Mouse (Mus musculus): ENCODE data around the gene Twf2.

The Twf2 gene

DNA sequence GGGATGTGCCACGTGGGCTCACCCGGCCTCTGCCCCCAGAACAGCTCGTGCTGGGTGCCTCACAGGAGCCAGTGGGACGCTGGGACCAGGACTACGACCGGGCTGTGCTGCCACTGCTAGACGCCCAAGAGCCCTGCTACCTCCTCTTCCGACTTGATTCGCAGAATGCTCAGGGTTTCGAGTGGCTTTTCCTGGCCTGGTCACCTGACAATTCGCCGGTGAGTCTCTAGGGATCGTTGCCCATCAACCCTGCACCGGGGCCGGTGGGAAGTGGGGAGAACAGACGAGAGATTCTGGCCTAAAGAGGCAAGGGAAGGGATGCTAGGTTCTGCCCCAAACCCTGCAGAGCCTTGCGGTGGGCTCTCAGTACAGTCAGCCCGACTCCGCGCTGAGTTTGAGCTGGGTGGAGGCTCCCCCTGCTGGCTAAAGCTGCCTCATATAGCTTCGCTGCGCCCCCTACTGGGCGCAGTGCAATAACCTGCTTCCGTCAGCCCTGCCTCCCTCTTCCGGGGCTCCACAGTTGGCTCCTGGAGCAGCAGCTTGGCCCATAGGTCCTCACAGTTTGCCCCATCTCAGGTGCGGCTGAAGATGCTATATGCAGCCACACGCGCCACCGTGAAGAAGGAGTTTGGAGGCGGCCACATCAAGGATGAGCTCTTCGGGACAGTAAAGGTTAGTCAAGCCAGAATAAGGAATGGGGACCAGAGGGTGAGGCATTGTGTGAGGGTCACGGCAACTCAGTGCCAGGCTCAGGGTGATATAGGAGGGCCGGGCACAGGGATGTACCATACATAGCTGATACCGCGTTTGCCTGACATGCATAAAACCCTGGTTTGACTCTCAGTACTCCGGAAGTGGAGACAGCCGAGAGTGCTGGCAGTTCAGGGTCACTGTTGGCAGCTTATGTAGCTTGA lies 9.0 kb downstream of the Twf2 start:
- peak; percentile 75 for DNase-seq (ENCODE audit: low spot score)

DNA sequence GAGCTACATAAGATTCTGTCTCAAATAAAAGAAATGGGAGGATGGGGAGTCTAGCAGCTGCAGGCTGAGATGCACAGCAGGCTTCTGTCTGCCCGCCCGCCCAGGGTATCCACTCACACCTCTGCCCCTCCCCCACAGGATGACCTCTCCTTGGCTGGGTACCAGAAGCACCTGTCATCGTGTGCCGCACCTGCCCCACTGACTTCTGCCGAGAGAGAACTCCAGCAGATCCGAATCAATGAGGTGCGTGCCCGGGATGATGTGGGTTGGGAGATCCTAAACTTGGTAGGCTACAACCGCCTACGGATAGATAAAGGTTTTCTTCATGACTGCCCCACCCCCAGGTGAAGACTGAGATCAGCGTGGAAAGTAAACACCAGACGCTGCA lies 9.7 kb downstream of the Twf2 start:
- no peak for DNase-seq (ENCODE audit: low spot score)

DNA sequence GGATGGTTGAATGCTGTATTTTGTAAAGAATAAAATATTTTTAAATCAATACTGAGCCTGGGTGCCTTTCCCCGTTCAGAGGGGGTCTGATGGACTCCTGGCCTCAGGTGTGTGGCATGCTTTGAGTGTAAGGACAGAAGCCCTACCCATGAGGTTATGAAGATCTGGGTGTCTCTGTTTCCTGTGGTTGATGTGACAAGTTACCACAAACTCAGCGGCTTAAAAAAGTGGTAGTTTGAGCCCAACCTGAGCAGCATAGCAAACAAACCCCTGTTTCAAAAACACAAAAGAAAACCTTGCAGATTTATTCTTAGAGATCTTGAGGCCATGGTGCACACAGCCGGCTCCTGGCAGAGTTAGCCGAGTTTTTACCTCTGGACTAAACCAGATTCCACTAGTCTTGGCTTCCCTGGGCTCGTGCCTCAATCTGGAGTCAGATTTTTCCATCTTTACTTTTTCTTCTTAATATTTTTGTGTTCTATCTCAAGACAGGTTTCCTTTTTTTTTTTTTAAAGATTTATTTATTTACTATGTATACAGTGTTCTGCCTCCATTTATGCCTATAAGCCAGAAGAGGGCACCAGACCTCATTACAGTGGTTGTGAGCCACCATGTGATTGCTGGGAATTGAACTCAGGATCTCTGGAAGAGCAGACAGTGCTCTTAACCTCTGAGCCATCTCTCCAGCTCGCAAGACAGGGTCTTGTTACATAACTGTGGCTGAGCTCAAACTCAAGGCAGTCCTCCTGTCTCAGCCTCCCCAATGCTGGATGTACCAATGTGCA lies 12.6 kb downstream of the Twf2 start:
- no peak for DNase-seq (ENCODE audit: low spot score)

DNA sequence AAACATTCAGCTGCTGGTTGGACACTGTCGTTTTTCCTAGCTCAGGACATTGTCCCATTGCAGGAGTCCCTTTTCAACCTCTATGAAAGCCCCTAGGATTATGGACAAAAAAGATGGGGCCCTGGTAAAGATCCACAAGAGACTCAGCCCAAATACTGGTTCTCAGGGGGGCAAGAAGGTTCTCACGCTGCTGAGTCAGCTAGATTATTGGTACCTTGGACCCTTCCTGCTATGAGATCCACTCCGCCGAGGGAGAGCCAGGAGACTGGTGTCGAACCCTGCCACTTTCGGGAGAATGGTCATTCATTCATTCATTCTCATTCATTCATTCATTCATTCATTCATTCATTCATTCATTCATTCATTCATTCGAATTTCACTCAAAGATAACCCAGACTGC lies 14.1 kb downstream of the Twf2 start:
- no peak for DNase-seq (ENCODE audit: low spot score)

DNA sequence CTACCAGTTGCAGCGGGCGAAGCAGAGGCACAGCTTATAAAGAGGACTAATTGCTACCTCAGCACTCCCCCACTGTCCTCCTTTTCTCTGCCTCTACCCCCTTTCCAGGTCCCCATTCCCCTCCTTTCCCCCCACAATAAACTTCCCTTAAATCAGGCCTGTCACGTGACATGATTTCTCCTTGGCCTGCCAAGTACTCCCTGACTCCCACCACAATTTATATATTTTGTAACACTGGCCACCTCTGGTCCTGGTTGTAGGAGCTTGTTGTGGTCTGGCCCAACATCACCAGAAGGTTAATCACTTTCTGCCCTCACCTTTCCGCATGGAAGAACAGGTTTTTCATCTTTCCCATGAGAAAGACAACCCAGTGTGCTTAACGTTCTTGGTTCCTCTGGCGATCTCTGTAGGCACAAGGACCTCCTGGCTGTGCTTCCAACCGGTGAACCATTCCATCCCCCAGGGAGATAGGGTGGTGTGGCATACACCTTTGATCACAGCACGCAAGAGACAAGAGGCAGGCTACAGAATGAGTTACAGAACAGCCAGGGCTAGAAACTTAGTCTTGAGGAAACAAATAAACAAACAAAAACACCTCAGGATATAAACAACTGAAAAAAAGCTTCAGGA lies 18.1 kb downstream of the Twf2 start:
- DNase-seq (ENCODE audit: low spot score), result no peak

DNA sequence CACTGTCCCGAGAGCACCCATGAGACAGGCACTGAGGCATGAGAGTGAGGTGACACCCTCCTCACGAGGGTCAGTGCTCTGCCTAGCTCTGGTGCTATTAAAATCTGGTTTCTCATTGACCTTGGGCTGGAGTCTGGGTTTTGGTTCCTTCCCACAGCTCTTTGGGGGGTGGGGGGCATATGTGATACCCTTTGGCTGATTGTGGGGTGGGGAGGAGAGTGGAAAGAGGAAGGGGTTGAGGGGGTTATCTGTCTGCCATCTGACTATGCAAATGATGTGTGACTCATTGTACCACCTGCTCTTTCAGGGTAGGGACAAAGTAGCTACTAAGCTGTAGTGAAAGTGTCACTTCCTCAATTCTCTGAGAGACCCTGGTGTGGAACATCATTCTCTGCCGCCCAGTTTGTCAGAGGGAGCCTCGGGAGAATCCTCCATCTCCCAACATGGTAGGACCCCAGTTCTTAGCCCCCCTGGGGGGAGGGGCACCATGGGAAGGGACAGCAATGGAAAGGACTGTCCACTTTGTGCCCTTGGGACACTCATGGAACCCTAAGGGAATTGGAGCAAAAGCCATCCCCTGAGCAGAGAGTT lies 19.4 kb downstream of the Twf2 start, which contains the start of gene Tlr9:
Gene Tlr9 (plus strand): TSS at position 338 of the 591 bp plus-strand sequence.
- no peak for DNase-seq (ENCODE audit: low spot score)

DNA sequence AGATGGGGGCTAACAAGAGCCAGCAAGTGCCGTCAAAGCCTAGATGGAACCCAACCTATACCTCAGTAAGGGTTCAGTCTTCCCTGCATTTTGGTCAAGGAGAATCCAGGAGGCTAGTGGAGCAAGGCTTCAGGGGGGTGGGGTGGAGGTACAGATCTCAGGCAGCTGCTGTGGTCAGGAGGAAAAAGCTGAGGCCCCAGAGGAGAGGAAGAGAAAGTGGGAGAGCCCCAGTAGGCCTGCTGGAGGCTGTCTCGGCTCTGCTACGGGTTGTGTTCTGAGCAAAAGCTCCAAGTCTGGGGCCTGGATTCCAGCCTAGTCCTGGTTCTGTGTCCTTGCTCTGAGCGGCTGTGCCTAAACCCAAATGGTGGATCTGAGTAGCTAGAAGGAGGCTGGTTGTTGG lies 20.1 kb downstream of the Twf2 start:
- no peak for DNase-seq (ENCODE audit: low spot score)

DNA sequence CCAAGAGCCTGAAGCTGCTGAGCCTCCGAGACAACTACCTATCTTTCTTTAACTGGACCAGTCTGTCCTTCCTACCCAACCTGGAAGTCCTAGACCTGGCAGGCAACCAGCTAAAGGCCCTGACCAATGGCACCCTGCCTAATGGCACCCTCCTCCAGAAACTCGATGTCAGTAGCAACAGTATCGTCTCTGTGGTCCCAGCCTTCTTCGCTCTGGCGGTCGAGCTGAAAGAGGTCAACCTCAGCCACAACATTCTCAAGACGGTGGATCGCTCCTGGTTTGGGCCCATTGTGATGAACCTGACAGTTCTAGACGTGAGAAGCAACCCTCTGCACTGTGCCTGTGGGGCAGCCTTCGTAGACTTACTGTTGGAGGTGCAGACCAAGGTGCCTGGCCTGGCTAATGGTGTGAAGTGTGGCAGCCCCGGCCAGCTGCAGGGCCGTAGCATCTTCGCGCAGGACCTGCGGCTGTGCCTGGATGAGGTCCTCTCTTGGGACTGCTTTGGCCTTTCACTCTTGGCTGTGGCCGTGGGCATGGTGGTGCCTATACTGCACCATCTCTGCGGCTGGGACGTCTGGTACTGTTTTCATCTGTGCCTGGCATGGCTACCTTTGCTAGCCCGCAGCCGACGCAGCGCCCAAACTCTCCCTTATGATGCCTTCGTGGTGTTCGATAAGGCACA lies 22.7 kb downstream of the Twf2 start:
- no peak for DNase-seq (ENCODE audit: low spot score)

DNA sequence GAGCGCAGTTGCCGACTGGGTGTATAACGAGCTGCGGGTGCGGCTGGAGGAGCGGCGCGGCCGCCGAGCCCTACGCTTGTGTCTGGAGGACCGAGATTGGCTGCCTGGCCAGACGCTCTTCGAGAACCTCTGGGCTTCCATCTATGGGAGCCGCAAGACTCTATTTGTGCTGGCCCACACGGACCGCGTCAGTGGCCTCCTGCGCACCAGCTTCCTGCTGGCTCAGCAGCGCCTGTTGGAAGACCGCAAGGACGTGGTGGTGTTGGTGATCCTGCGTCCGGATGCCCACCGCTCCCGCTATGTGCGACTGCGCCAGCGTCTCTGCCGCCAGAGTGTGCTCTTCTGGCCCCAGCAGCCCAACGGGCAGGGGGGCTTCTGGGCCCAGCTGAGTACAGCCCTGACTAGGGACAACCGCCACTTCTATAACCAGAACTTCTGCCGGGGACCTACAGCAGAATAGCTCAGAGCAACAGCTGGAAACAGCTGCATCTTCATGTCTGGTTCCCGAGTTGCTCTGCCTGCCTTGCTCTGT lies 23.3 kb downstream of the Twf2 start:
- DNase-seq (ENCODE audit: low spot score), result no peak

DNA sequence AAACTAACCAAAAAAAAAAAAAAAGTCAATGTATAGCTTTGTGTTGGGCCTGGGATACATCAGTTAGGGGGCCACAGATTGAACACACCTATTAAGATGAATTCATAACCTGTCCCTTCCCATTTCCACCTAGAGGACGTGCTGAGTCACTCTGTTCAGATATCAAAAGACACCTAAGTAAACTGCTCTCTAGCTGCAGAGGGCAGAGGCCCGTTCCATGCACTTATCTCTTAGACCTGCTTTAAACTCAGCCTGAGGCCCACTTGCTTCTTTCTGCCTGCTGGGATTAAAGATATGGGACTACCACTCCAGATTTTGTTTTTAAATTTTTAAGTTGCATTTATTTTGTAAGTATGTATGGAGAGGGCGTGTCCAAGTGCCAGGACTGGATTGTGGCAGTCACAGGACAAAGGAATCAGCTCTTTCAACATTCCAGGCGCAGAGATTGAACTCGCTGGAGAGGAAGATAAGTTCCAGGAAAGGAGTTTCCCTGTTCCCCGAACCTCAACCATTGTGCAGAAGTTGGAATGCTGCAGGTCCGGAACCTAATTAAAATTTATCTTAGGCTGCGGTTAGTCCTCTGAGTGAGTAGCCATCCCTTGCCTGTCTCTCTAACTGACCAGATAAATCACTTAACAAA lies 25.0 kb downstream of the Twf2 start:
- DNase-seq (ENCODE audit: low spot score), result no peak

DNA sequence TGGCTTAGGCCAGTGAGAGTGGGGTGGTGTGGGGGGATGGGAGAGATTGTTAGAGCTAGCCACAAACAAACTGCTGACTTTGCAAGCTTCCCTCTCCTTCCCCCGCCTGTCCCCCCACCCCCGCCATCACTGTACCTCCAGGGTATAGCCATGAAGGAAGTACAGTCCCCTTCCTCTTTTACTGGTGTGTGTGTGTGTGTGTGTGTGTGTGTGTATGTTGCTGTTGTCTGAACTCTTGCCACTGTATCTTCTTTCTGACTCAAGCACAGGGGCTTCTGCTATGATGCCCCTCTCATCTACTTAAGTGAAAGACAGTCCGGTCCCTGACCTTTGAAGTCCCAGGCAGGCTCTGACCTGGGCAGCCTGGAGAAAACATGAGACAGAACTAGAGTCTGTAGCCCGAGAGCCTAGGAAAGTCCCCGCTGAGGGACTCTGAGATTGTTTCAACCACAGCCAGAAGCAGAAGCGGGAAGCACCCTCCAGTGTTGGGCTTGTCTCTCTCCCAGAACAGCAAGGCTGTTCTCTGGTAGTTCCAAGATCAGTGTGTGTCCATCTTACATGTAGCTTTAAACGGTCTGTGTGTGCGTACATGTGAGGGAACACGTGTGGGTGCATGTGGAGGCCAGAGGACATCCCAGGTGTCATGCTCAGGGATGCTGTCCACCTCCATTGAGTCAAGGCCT lies 27.3 kb downstream of the Twf2 start:
- no peak for DNase-seq (ENCODE audit: low spot score)

DNA sequence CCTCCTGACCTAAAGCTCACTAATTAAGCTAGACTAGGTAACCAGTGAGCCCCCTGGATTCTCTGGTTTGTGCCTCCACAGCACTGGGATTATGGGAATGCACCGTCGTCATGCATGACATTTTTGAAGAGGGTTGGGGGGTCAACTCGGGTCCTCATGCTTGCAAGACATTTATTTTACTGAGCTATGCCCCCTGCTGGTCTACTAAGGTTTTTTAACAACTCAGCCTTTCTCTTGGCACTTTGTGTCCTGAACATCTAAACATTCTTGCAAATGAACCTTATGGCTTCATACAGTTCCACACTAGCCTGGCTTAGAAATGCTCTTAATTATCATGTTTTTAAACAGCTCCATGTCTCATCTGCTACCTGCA lies 27.8 kb downstream of the Twf2 start:
- no peak for DNase-seq (ENCODE audit: low spot score)

DNA sequence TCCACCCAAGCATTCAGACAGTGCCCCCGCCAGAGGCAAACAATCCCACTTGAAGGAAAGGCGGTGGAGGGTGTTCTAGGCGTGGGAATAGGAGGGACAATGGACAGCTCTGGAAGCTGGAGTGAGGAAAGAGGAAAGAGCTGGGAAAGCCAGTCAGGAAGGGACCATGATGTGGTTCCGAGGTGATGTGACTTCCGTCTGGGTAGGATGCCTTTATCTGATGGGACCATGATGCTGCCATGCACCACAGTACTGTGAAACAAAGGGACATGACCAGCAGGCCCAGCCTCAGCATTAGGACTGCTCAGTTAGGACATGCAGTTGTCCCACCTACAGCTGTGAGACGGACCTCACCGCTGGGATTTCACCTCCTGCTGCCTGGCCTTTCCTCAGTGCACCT lies 28.3 kb downstream of the Twf2 start:
- DNase-seq (ENCODE audit: low spot score), result no peak

DNA sequence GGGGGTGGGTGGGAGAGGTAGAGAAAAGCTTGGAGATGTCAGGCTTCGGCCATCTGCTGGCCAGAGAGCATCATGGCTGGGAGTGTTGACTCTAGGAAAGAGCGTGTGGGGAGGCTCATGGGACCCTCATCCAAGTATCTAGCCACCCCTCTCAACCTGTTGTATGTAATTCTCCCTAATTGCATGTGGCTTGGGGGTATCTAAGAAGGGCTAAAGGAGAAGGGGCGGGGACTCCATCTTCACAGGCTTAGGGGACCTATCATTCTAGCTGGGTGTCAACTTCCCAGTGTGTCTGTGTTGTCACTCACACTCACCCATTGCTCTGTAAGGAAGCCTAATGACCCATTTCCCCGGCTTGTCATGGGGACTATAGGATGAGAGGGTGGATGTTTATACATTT lies 28.9 kb downstream of the Twf2 start:
- DNase-seq (ENCODE audit: low spot score), result no peak

DNA sequence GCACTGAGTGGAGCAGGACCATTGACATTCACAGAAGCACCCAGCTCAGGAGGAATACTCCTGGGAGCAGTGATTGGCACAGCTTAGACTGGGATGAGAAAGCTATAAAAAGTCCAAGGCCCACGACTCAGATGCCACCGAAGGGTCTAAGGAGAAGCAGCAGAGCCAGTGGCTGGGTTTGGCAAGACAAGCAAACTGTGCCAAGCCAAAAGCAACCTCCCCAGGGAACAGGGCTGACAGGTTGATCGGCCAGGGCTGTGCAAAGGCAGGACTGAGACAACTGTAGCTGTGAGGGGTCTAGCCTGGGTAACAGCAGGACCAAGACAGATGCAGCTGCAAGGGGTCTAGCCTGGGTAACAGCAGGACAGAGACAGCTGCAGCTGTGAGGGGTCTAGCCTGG lies 30.0 kb downstream of the Twf2 start:
- no peak for DNase-seq (ENCODE audit: low spot score)

DNA sequence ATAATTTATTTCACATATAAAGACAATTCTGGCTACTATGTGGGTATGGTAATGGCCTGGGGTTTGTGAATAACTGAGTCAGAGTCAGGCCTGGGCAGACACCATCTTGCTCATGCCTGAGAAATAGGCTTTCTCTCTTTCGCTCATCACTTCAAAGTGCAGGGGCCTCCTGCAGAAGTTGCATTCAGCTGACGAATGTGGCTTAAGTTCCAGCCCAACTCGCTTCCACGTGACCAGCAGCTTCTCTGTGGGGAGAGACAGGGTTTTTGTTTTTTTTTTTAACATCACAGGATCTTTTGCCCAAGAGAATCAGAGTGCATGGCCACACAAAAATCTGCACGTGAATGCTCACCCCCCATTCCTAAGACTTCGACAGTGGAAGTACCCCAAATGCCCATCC lies 31.0 kb downstream of the Twf2 start:
- no peak for DNase-seq (ENCODE audit: low spot score)

DNA sequence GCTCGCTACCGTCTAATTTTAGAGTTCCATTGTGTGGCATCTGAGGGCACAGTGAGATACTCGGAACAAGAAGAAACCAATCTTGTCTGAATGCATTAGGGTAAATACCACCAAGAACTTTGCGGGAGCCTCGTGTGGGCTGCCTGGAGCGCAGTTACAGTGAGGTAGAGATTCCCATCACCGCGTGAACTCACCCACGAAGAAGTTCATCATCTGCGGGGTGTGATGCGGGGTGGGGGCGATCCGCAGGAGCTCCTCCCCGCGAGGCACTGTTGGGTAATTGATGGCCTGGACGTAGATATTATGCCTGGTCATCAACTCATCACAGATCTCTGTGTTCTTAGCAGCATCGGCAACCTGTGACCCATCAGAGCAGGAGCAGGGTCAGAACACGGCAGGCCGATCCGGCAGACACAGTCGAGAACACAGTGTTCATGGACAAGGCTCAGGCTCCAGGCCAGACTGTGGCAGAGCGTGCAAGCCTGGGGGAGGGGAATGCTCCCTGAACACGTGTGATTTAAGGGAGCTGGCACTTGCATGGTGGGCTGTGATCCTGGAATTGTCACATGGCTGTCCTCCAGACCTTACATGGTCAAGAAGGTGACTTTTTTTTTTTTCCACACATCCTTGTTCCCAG lies 32.4 kb downstream of the Twf2 start:
- no peak for DNase-seq (ENCODE audit: low spot score)

DNA sequence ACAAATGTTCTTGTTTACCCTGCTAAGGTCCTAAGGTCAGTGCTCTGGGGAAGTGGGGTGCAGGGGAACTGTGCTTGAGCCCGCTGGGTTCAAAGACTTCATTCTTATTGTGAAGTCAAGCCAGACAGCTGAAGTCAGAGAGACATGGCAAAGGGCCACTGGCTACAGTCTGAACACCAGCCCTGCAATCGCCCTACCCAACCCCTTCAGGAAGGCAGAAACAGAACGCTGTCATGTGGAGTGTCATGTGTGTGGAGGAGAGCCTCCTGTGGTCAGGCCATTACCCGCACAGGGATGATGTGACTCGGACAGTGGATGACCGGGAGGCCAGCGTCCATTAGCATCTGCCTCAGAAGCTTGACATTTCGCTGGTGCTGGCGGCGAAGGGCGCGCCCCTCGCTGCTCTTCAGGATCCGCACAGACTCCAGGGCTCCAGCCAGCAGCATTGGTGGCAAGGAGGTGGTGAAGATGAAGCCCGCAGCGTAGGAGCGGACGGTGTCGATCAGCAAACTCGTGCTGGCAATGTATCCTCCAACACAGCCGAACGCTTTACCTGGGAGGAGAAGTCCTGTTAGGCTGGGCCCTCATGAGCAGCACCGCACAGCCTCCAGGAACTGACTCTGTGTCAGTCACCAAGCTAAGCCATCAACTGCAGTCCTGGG lies 33.4 kb downstream of the Twf2 start:
- peak; percentile 24 for DNase-seq (ENCODE audit: low spot score)

DNA sequence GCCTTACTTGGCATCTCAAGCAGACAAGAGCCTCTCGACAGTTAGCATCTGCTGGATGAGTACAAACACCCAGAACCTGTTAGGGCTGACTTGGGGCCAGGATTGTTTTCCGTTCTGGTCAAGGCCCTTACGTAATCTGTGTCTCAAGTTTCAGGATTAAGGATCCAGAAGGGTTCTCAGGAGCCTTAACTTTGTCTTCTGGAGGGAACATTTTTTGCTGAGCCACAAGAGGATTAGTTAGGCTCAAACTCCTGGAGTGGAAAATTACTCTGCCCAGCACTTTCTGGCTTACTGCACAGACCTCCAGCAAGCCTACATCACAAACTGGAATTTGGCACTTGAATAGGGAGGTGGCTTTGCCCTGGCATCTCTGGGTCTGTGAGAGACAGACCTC lies 33.9 kb downstream of the Twf2 start:
- DNase-seq (ENCODE audit: low spot score), result peak; percentile 19

DNA sequence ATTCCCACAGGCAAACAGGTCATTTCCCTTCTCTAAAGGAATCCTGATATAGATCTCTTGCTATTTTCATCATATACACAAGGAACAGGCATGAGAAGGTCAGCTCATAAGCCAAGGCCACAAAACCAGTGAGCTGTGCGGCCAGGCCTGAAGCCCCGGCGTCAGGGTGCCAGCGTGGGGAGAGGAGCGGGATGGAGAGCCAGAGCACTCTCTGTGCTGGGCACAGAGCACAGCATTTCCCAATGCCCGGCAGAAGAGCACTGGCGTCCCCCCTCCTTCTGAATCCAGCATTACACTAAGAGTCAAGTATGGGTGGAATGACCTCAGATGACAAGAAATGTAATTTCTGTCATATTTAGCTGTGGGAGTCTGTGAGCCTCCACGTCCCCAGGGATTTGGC lies 34.5 kb downstream of the Twf2 start:
- no peak for DNase-seq (ENCODE audit: low spot score)
